Mouse (Mus musculus) G1E (cell line): Measurements from ENCODE around the gene Mest.

Experiments
- CTCF ChIP-seq: IDR thresholded peaks from 2 replicates; pipeline ENCODE4 v1.5.1; 2012; ENCODE audit warnings: low read depth, low read length, inconsistent platforms, mixed read lengths
- GATA1 ChIP-seq: IDR thresholded peaks from 2 replicates; pipeline ENCODE4 v1.6.1; 2012; ENCODE audit warnings: borderline replicate concordance, low read length, inconsistent platforms, mixed read lengths

DNA sequence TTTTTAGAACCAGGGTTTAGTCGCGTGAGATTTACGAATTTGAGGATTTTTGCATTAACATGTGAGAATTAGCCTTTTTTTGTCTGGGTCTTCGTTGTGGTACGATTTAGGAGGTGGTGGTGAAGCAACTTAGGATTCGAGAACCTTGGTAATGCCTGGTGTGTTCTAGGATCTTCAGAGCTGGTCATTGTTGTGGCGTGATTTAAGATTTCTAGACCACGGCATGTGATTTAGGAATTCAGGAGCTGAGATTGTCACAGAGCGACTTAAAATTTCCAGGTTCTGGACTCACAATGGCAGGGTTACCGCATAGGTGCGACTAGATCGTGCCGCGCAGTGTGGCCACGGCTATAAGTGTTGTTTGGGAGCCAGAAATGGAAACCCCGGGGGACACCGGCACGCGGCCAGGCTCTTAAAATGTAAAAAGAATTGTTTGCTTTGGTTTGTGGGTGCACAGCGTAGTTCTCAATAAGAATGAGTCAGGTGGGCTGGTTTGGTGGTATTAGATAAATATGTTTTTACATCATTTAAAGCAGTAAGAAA lies 15.2 kb downstream of the Mest start:
- TF ChIP-seq GATA1 = no peak
- TF ChIP-seq CTCF = no peak
